Comparison of ENCODE assay signal across 21 mouse cellular contexts in the genomic region with DNA sequence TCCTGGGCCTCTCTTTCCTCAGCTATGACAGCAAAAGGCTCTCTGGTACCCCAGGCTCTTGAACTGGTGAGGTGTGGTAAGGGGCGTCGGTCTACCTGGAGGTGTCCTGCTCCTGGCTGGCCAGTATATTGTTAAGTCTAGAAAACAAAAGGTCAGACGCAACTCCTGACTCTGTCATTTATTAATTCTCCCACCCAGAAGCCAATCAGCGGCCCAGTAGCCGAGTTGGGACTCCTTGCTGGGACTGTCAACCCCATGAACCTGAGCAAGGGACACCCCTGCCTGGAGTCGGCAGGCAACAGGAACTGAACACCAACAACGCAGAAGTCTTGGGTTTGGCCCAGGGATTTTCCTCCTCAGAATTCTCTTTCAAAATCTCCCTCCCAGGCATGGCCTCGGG.
"Had no signal": no experiment of that assay in that cellular context is flagged by ENCODE, and none has a peak within 500 bp of the region (broad histone marks: within the 10 kb centered on the region; RNA-seq: fewer than 3 reads in every experiment).

No protein-coding gene starts in this region.

- H3K4me2 ChIP-seq: liver, embryonic 15.5 days; lung, embryonic 15.5 days; midbrain, embryonic 11.5 days; midbrain, embryonic 13.5 days; midbrain, embryonic 15.5 days; neural tube, embryonic 13.5 days; neural tube, embryonic 15.5 days had no signal

- H3K9ac ChIP-seq: liver, embryonic 15.5 days; liver, postnatal 0 days; lung, embryonic 15.5 days; midbrain, embryonic 13.5 days; midbrain, embryonic 15.5 days; neural tube, embryonic 13.5 days; neural tube, embryonic 15.5 days had no signal

- DNase-seq: liver, postnatal 0 days; lung, adult 2 months; lung, postnatal 14 days; lung, postnatal 36 days; retina, postnatal 1 day; right cerebral cortex, adult 18-20 months; right cerebral cortex, postnatal 25 days; right cerebral cortex, postnatal 4 days; spleen, adult 18-20 months; thymus, adult 2 months; thymus, postnatal 25 days had no signal

- H3K4me1 ChIP-seq: megakaryocyte, embryonic 14.5 days; neural tube, embryonic 13.5 days; neural tube, embryonic 15.5 days had no signal

- ATAC-seq: liver, postnatal 0 days; midbrain, embryonic 13.5 days; midbrain, embryonic 15.5 days had no signal

- H3K9me3 ChIP-seq: liver, embryonic 15.5 days; lung, embryonic 15.5 days; midbrain, embryonic 13.5 days; midbrain, embryonic 15.5 days; neural tube, embryonic 13.5 days; neural tube, embryonic 15.5 days had no signal

- H3K4me3 ChIP-seq: liver, embryonic 15.5 days; lung, embryonic 15.5 days; megakaryocyte, embryonic 14.5 days; midbrain, embryonic 13.5 days; midbrain, embryonic 15.5 days; myocyte; neural tube, embryonic 13.5 days; neural tube, embryonic 15.5 days had no signal

- H3K36me3 ChIP-seq: liver, embryonic 15.5 days; lung, embryonic 15.5 days; midbrain, embryonic 13.5 days; midbrain, embryonic 15.5 days; neural tube, embryonic 13.5 days; neural tube, embryonic 15.5 days had no signal

- H3K27ac ChIP-seq: liver, embryonic 15.5 days; lung, embryonic 15.5 days; macrophage; midbrain, embryonic 13.5 days; midbrain, embryonic 15.5 days; neural tube, embryonic 13.5 days; neural tube, embryonic 15.5 days had no signal

- H3K27me3 ChIP-seq: liver, embryonic 15.5 days had no signal
